Mouse (Mus musculus) midbrain, embryonic 13.5 days (tissue): ENCODE measurements around the gene Arl3. TPM values are rescaled to one million over a fixed set of nuclear protein-coding genes. Genes with fewer than 3 reads are reported as not detected.

Experiments
- ATAC-seq: fragments of 200-750 bp; cut with Nextera tagmentation; 2 replicates; pipeline ENCODE4 v1.8.0; 2017; ENCODE audit warnings: mild to moderate bottlenecking, moderate TSS enrichment, moderate library complexity
- H3K27ac ChIP-seq: fragments of 300-500 bp; sonication (generic); 2 replicates; pipeline ENCODE4 v1.5.1; 2015; ENCODE audit warnings: inconsistent platforms, mild to moderate bottlenecking, moderate library complexity
- H3K27me3 ChIP-seq: fragments of 300-500 bp; sonication (generic); 2 replicates; pipeline ENCODE4 v1.6.1; 2015; ENCODE audit warnings: mild to moderate bottlenecking, inconsistent platforms
- H3K36me3 ChIP-seq: fragments of 300-500 bp; sonication (generic); 2 replicates; pipeline ENCODE4 v1.6.1; 2015; ENCODE audit warnings: mild to moderate bottlenecking, inconsistent platforms
- H3K4me1 ChIP-seq: fragments of 300-500 bp; sonication (generic); replicated peaks from 2 replicates; pipeline ENCODE4 v1.6.1; 2015; ENCODE audit warnings: inconsistent platforms
- H3K4me2 ChIP-seq: fragments of 300-500 bp; sonication (generic); replicated peaks from 2 replicates; pipeline ENCODE4 v1.6.1; 2015; ENCODE audit warnings: moderate library complexity, mild to moderate bottlenecking, inconsistent platforms
- H3K4me3 ChIP-seq: fragments of 300-500 bp; sonication (generic); replicated peaks from 2 replicates; pipeline ENCODE4 v1.5.1; 2015; ENCODE audit warnings: mild to moderate bottlenecking, inconsistent platforms
- H3K9ac ChIP-seq: fragments of 300-500 bp; sonication (generic); replicated peaks from 2 replicates; pipeline ENCODE4 v1.6.1; 2015; ENCODE audit warnings: mild to moderate bottlenecking, inconsistent platforms
- H3K9me3 ChIP-seq: fragments of 300-500 bp; sonication (generic); 2 replicates; pipeline ENCODE4 v1.6.1; 2016; ENCODE audit warnings: mild to moderate bottlenecking, inconsistent platforms
- WGBS: fragments of 180-500 bp; shearing (Covaris S2); methylation state at CpG from one replicate; pipeline ENCODE4 v1.1.7; 2015; 5-methylcytosine and 5-hydroxymethylcytosine counted together
- polyA plus RNA-seq: library from polyadenylated mRNA; unstranded; fragments of >200 nt; fragmentation: Nextera tagmentation; extraction: Ambion mirVana; gene quantifications from 2 replicates; pipeline ENCODE4 v1.2.1, GENCODE M21; 2015

Arl3 gene
- polyA plus RNA-seq, 1 experiment from 2014 or later: 238 TPM

DNA sequence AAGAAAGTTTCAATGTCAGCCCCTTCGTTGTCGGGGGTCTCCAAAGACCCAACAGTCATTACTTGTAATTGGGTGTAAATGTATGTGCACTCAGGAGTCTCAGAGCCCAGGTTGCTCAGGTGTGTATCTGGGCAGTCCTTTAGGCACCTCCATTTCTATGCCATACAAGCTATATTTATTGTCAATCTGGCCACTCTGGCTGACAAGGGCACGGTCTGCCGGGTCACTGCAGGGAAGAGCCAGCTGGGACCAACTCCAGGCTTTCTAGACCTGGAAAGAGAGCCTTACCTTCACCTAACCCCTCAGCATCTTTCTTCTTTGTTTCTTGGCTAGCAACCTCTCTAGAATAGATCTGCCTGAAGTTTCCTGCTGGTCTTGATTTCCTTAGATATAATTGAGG, 63.3 kb downstream of the Arl3 start:
- Histone ChIP-seq H3K27me3 (no peaks in the 10 kb centered on the region), H3K9ac (0 out of 2 replicates have a peak overlapping the region, but pooled peaks have one; percentile 73)

DNA sequence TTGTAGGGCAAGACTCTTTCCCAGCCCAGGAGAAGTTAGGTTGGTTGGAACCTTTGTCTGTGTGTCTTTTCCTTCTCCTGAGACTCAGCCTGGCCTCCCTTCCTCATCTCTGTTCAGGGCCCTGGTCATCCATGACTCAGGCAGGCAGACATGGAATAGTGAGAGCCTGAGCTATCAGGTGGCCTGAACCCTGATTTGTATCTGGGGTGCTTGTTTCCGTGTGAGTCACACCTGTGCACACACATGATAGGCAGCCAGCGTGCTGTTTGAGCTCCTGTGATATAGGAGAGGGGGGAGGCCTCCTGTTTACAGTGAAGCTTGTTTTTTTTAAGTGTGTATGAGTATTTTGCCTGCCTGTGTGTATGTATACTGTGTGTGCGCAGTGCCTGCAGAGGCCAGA, 63.8 kb downstream of the Arl3 start:
- H3K4me2 ChIP-seq: peak overlapping the region; percentile 91; the same call in 1 of the 2 replicates
- H3K27ac ChIP-seq: 0 out of 2 replicates have a peak overlapping the region, but pooled peaks have one; percentile 100
- H3K4me1 ChIP-seq: peaks cover 79% of the 10 kb centered on the region
- peaks cover 81% of the 10 kb centered on the region for H3K36me3 ChIP-seq
- H3K27me3 ChIP-seq: no peaks in the 10 kb centered on the region
- ATAC-seq: no peak
- H3K4me3 ChIP-seq: no peak overlapping the region
- H3K9me3 ChIP-seq: no peaks in the 10 kb centered on the region
- WGBS: 86% methylated on average over 3 of the region's 3 CpGs
- peak overlapping the region; percentile 73 for H3K9ac ChIP-seq

More for the DNA sequence above, 63.3 kb downstream of the Arl3 start:
- Histone ChIP-seq H3K4me3 (no peak overlapping the region), H3K9me3 (no peaks in the 10 kb centered on the region), H3K27ac (0 out of 2 replicates have a peak overlapping the region, but pooled peaks have one; percentile 41), H3K4me2 (0 out of 2 replicates have a peak overlapping the region, but pooled peaks have one; percentile 91), H3K4me1 (peaks cover 74% of the 10 kb centered on the region), H3K36me3 (peaks cover 86% of the 10 kb centered on the region)
- 91% methylated on average over 4 of the region's 4 CpGs for WGBS
- ATAC-seq: no peak

DNA sequence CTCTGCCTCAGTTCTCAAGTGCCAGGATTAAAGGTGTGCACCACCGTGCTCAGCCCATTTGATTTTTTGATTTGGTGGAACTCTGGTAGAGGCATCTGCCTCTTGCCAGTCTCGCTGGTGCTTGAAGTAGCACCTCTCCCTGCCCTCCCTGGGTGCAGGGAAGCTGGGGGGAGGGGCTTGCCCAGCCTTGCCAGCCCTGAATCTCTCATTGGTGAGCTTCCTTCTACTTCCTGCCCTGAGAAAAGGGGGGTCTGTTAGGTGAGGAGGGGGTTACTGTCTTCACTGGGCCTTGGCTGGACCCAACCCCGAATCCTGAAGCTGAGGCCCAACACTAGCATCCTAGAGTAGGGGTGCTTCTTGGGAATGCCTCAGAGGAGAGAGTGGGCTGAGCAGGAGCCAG, 64.3 kb downstream of the Arl3 start:
- Histone ChIP-seq H3K4me2 (peak overlapping the region; percentile 91), H3K4me3 (no peak overlapping the region), H3K27ac (peak overlapping the region; percentile 100; the same call in 1 of the 2 replicates), H3K27me3 (no peaks in the 10 kb centered on the region), H3K9me3 (no peaks in the 10 kb centered on the region), H3K4me1 (peaks cover 80% of the 10 kb centered on the region), H3K9ac (peak overlapping the region; percentile 73), H3K36me3 (peaks cover 76% of the 10 kb centered on the region)
- WGBS: 83% methylated on average over 3 of the region's 3 CpGs
- no peak for ATAC-seq

DNA sequence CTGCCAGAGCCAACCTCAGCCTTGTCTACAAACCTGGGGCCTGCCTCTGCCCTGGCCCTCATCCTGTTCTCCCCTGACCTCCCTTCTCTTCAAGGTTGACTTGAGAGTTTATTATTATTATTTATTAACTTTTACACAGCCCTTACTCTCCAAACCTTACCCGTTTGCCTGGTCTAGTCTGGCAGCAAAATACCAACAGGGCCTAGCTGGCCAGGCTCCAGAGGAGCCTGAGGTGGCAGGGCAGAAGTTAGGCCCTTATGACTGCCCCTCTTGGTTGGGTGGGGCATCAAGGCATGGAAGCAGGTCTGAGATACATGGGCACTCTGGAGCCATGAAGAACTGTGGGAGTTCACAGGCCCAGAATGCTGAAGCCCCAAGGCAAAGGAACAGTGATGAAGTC, 65.2 kb downstream of the Arl3 start:
- H3K4me2 ChIP-seq: peak overlapping the region; percentile 91
- WGBS: 69% methylated on average over 1 of the region's 1 CpGs
- peak overlapping the region; percentile 98 for H3K4me3 ChIP-seq

GRCm38 (mm10) chr19:46507181-46507581, 65.8 kb downstream of the Arl3 start:
- peak overlapping the region; percentile 98 for H3K4me3 ChIP-seq
- H3K4me1 ChIP-seq: peaks cover 80% of the 10 kb centered on the region
- peak overlapping the region; percentile 91 for H3K4me2 ChIP-seq
- H3K27ac ChIP-seq: peak overlapping the region; percentile 100
- peak; percentile 43 for ATAC-seq
- no peaks in the 10 kb centered on the region for H3K9me3 ChIP-seq
- H3K9ac ChIP-seq: peak overlapping the region; percentile 73
- 11% methylated on average over 8 of the region's 8 CpGs for WGBS
- H3K27me3 ChIP-seq: no peaks in the 10 kb centered on the region
- peaks cover 61% of the 10 kb centered on the region for H3K36me3 ChIP-seq

More for the DNA sequence above, 65.2 kb downstream of the Arl3 start:
- peaks cover 80% of the 10 kb centered on the region for H3K4me1 ChIP-seq
- ATAC-seq: no peak
- no peaks in the 10 kb centered on the region for H3K9me3 ChIP-seq
- H3K27ac ChIP-seq: peak overlapping the region; percentile 100
- H3K9ac ChIP-seq: peak overlapping the region; percentile 73
- H3K36me3 ChIP-seq: peaks cover 67% of the 10 kb centered on the region
- H3K27me3 ChIP-seq: no peaks in the 10 kb centered on the region

DNA sequence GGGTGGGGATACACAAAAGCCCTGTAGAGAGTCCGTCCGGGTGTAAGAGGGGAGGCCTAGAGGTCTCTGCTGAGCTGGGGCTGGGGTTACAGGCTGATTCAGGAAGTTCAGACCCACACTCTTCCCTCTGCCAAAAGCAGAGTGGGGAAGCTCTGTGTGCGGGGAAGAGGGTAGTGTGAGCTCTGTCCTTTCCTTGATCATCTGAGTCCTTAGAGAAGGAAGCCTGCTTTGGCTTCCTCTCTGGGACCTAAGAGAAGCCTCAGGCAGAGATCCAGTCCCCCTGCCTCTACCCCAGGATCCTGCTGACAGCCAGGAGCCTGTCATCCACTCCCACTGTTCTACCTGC, 66.7 kb downstream of the Arl3 start:
- peak overlapping the region; percentile 73 for H3K9ac ChIP-seq
- 21% methylated on average over 3 of the region's 3 CpGs for WGBS
- H3K27ac ChIP-seq: peak overlapping the region; percentile 100
- H3K4me2 ChIP-seq: peak overlapping the region; percentile 91
- ATAC-seq: no peak
- H3K9me3 ChIP-seq: no peaks in the 10 kb centered on the region
- peak overlapping the region; percentile 98 for H3K4me3 ChIP-seq
- peaks cover 53% of the 10 kb centered on the region for H3K36me3 ChIP-seq
- H3K27me3 ChIP-seq: no peaks in the 10 kb centered on the region
- peaks cover 72% of the 10 kb centered on the region for H3K4me1 ChIP-seq

- Histone ChIP-seq H3K27me3 (no peaks in the 10 kb centered on the region), H3K9ac (peak overlapping the region; percentile 73), H3K27ac (peak overlapping the region; percentile 100), H3K9me3 (no peaks in the 10 kb centered on the region), H3K4me1 (peaks cover 67% of the 10 kb centered on the region), H3K4me3 (peak overlapping the region; percentile 98), H3K4me2 (peak overlapping the region; percentile 91), H3K36me3 (peaks cover 51% of the 10 kb centered on the region)
- ATAC-seq: no peak
- 62% methylated on average over 8 of the region's 8 CpGs for WGBS
Measured at GRCm38 (mm10) chr19:46505646-46506371, 67.2 kb downstream of the Arl3 start.

GRCm38 (mm10) chr19:46504822-46505417, 68.1 kb downstream of the Arl3 start:
- Histone ChIP-seq H3K27ac (peak overlapping the region; percentile 100), H3K4me2 (peak overlapping the region; percentile 91), H3K4me3 (peak overlapping the region; percentile 98), H3K9ac (peak overlapping the region; percentile 100), H3K9me3 (no peaks in the 10 kb centered on the region), H3K36me3 (peaks cover 48% of the 10 kb centered on the region), H3K4me1 (peaks cover 58% of the 10 kb centered on the region), H3K27me3 (no peaks in the 10 kb centered on the region)
- WGBS: 48% methylated on average over 9 of the region's 9 CpGs
- ATAC-seq: no peak

GRCm38 (mm10) chr19:46504085-46504552, 68.9 kb downstream of the Arl3 start:
- Histone ChIP-seq H3K36me3 (peaks cover 40% of the 10 kb centered on the region), H3K9ac (peak overlapping the region; percentile 100), H3K9me3 (no peaks in the 10 kb centered on the region), H3K27me3 (no peaks in the 10 kb centered on the region), H3K4me2 (peak overlapping the region; percentile 91), H3K27ac (peak overlapping the region; percentile 100), H3K4me1 (peaks cover 53% of the 10 kb centered on the region), H3K4me3 (peak overlapping the region; percentile 98)
- ATAC-seq: no peak
- 0% methylated on average over 4 of the region's 4 CpGs for WGBS

DNA sequence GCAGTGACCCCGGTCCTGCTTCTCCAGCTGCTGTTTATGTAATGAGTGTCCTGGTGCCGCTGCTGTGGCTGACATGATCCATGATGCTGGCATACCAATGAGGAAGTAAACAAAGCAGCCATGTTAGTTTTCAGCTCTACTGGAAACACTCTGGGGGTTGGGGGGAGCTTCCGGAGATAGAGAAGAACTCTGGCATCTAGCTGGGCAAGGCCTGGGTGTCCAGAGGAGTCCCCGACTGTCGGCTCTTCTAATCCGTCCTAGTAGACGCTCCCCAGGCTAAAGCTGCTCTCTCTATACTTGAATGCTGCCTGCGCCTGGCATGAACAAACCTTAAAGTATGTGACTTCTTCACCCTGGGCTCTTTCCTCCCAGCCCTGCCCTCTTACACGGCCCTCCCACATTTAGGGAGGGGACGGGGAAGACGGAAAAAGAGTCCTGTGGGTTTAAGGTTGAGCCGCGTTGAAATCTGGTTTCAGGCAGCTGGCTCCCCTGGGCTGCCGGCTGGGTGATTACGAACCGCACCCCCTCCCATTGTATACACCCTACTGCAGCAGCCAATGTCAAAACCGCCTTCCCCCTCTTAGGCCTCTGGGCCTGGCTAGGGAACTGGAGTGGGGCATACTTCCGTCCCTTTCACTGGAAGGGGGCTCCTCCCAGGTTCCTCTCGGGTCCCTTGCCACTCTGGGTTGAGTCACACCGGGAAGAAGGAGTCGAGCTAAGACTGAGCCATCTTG, 69.5 kb downstream of the Arl3 start:
- no peaks in the 10 kb centered on the region for H3K9me3 ChIP-seq
- peaks cover 50% of the 10 kb centered on the region for H3K4me1 ChIP-seq
- no peaks in the 10 kb centered on the region for H3K27me3 ChIP-seq
- peak overlapping the region; percentile 91 for H3K4me2 ChIP-seq
- H3K36me3 ChIP-seq: peaks cover 34% of the 10 kb centered on the region
- peak overlapping the region; percentile 100 for H3K9ac ChIP-seq
- peak overlapping the region; percentile 100 for H3K27ac ChIP-seq
- under 1% methylated on average over 21 of the region's 21 CpGs for WGBS
- ATAC-seq: peak; percentile 7; the same call in 1 of the 2 replicates
- peak overlapping the region; percentile 98 for H3K4me3 ChIP-seq

DNA sequence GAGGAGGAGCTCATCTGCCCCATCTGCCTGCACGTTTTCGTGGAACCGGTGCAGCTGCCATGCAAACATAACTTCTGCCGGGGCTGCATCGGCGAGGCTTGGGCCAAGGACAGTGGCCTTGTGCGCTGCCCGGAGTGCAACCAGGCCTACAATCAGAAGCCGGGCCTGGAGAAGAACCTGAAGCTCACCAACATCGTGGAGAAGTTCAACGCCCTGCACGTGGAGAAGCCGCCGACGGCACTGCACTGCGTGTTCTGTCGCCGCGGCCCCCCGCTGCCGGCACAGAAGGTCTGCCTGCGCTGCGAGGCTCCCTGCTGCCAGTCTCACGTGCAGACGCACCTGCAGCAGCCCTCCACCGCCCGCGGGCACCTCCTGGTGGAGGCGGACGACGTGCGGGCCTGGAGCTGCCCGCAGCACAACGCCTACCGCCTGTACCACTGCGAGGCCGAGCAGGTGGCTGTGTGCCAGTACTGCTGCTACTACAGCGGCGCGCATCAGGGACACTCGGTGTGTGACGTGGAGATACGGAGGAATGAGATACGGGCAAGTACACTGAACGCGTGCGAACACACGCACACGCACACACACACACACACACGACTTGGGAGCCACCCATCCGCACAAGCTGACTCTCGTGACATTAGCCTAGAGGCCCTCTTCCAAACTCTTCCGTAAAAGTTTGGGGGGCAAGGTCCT, 70.4 kb downstream of the Arl3 start:
- no peaks in the 10 kb centered on the region for H3K27me3 ChIP-seq
- peaks cover 25% of the 10 kb centered on the region; the same call in 1 of the 2 replicates for H3K36me3 ChIP-seq
- peak; percentile 9; the same call in 1 of the 2 replicates for ATAC-seq
- peak overlapping the region; percentile 91 for H3K4me2 ChIP-seq
- WGBS: under 1% methylated on average over 53 of the region's 53 CpGs
- H3K9ac ChIP-seq: peak overlapping the region; percentile 100
- H3K27ac ChIP-seq: peak overlapping the region; percentile 100
- peaks cover 41% of the 10 kb centered on the region for H3K4me1 ChIP-seq
- peak overlapping the region; percentile 98 for H3K4me3 ChIP-seq
- no peaks in the 10 kb centered on the region for H3K9me3 ChIP-seq
